Mouse (Mus musculus): ENCODE measurements around the gene Oxsr1. TPM values are rescaled to one million over a fixed set of nuclear protein-coding genes. Genes with fewer than 3 reads are reported as not detected.
"Not testable (repeated sequence)": the region's sequence is repeated elsewhere in the genome, so short reads cannot be mapped to it uniquely, and the experiment has no call there.

Gene Oxsr1
- total RNA-seq, 2 experiments from 2014 or later = 24.8 to 31.6 TPM

DNA sequence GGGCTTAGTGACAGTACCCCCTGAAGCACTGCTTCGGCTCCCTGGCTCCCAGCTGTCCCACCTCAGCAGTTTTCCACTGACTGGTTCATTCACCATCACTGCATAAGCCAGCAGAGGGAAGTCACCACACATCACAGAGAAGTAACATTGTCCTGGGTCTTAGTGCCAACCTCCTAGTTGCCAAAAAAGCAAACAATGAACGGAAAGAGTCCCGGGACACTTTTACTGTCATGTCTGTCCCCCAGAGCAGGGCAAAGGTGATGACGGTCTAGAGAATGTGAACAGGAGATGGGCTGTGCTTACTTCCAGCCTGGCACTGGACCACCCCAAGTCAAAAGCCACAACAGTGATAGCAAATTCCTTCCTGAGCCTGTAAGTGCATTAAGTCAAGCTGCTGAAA is 83.4 kb downstream of the Oxsr1 start:
- no peak for DNase-seq (ENCODE audit: extremely low spot score in 1 of 2, low spot score in 1 of 2)

DNA sequence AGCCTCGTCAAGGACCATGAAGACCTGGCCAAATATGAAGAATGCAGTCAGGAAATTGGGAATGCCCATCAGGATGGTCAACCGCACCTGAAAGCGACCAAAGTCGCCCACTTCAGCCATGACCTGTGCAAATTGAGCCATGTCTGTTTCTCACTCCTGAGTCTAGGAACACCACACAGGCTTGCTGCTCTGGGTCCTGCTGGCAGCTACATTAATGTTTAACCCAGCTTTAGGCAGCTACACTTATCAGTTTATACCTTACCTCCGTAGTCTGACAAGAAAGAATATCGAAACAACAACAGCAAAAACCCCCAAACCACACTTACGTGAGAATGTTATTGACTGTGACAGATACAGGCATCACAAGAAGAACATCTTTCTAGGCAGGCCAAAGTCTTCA is 90.7 kb downstream of the Oxsr1 start:
- no peak for DNase-seq (ENCODE audit: extremely low spot score in 1 of 2, low spot score in 1 of 2)

DNA sequence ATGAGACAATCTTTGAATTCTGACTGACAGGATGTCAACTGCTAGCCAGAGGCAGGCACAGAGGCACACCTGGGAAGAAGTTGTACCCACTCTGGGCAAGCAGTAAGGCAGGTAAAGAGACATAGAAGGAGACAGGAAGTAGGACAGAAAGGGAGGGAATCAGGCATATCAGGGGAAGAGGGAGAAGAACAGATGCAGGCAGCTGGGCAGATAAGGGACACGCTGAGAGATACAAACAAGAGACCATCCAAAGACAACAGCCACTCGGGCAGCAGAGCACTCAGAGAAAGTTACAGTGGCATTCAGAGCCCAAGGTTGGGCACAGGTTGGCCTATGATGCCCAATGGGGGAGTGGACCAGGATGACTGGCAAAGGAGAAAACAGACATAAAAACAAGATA is 91.4 kb downstream of the Oxsr1 start:
- no peak for DNase-seq (ENCODE audit: extremely low spot score in 1 of 2, low spot score in 1 of 2)

- DNase-seq (ENCODE audit: extremely low spot score in 1 of 2, low spot score in 1 of 2) = no peak
Measured at GRCm38 (mm10) chr9:119220249-119220648, 102.0 kb downstream of the Oxsr1 start.

DNA sequence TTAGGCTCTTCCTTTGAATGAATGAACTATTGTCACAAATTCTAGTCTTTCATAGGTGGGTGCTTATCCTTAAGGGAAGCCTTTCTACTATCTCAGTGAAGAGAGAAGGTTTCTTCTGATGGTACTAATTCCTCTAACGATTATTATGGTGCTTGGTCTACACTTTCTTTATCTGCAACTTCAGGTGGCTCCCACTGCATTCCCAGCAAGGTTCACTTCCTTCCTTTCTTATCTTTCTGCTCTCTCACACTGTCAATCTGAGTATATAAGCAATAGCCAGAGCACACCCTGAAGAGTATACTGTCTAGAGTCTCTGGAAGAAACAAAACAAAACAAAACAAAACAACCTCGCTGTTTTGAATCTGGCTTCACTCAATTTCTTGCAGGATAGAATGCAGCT is 102.6 kb downstream of the Oxsr1 start:
- DNase-seq (ENCODE audit: extremely low spot score in 1 of 2, low spot score in 1 of 2) = no peak

- not testable (repeated sequence) for DNase-seq (ENCODE audit: extremely low spot score in 1 of 2, low spot score in 1 of 2)
Measured at GRCm38 (mm10) chr9:119215341-119215740, 106.9 kb downstream of the Oxsr1 start.

DNA sequence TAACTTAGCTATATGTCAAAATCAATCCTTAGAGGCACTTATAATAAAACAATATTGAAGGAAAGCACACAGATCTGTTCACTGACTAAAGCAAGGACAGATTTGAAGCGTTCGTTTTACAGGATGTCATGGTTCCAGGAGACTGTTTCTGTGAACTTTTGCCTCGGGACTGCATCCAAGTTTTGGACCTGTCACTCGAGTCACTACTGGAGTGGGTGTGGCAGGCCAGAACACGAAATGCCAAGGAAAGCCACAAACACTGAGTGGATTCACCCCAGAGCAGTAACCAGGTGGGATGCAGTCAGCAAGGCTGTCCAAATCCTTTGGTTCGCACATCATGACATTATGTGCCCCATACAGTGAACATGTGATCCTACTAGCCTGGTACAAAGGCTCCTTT is 107.6 kb downstream of the Oxsr1 start:
- DNase-seq (ENCODE audit: extremely low spot score in 1 of 2, low spot score in 1 of 2) = no peak

GRCm38 (mm10) chr9:119212996-119213395 is 109.2 kb downstream of the Oxsr1 start:
- DNase-seq (ENCODE audit: extremely low spot score in 1 of 2, low spot score in 1 of 2) = no peak

- no peak for DNase-seq (ENCODE audit: extremely low spot score in 1 of 2, low spot score in 1 of 2)
Measured at GRCm38 (mm10) chr9:119208998-119209397, 113.2 kb downstream of the Oxsr1 start, which contains the start of gene Slc22a13. Gene Slc22a13 (minus strand): TSS chr9:119209098.

DNA sequence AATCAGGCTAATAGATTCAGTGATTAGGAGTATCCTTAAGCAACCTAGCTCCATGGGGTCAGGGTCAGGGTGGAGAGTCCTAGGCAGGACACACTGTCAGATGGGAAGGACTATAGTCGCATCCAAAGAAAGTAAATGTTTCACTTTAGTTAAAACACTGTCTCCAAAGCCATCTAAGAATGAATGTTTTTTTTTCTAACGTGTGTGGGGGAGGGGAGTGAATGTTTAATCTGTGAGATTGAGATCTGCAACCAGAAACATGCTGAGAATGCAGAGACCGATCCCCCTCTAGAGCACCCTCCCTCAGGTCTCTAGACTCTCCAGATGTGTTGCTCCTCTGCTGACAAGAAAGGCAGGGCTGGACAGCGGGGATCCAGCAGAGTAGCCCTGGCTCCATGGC is 115.1 kb downstream of the Oxsr1 start:
- DNase-seq (ENCODE audit: extremely low spot score in 1 of 2, low spot score in 1 of 2) = no peak

GRCm38 (mm10) chr9:119206666-119207065 is 115.6 kb downstream of the Oxsr1 start:
- no peak for DNase-seq (ENCODE audit: extremely low spot score in 1 of 2, low spot score in 1 of 2)

GRCm38 (mm10) chr9:119205756-119206155 is 116.5 kb downstream of the Oxsr1 start:
- no peak for DNase-seq (ENCODE audit: extremely low spot score in 1 of 2, low spot score in 1 of 2)

DNA sequence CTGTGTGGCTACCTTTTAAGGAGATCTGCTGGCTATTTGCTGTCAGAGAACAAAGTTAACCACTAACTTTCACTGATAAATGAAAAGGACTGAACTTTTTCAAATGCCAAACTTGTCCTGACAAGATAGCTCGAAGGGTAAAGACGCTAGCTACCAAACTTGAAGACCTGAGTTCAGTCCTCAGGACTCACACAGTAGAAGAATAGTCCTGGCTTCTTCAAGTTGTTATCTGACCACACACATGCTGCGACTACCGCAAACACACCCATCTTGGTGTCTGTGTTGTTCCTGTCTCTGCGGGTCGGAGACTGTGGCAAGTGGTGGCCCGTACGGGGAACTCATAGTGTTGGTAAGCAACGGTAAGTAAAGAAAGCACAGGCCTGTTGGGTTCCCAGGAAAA is 118.6 kb downstream of the Oxsr1 start:
- DNase-seq (ENCODE audit: extremely low spot score in 1 of 2, low spot score in 1 of 2) = no peak

GRCm38 (mm10) chr9:119201653-119202052 is 120.6 kb downstream of the Oxsr1 start:
- no peak for DNase-seq (ENCODE audit: extremely low spot score in 1 of 2, low spot score in 1 of 2)

- no peak for DNase-seq (ENCODE audit: extremely low spot score in 1 of 2, low spot score in 1 of 2)
Measured at GRCm38 (mm10) chr9:119199151-119199861, 122.9 kb downstream of the Oxsr1 start.

DNA sequence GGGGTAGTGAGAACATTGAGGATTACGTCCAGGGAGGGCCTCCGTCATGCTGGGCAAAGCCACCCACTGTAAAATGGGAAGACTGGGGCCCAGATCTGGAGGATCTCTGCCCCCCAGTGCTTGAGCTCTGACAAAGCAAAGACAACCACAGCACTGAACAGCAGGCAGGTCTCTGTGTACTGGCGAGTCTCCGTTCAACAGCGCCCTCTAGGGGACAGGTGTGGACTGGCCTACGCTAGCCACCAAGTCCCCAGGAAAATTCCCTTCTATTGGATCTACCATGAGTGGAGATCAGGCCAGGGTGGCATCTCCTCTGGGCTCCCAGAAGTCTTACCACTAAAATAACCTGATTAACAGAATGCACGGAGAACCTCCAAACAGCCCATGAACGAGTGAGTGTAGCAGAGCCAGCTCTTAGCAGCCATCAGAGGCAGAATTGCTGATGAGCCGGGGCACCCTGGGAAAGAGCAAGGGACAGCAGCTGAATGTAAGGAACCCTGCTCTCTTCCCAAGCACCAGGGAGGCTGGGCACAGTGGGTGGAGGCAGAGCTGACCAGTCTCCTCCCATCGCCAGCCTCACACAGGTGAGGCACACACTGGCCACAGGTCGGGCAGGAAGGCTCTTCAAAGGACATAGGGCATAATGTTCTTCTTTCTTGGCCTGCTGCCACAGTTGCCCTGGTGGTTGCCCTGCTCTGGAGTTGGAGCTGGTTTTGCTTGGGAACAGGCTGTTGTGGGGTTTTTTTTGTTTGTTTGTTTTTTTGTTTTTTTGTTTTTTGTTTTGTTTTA is 129.8 kb downstream of the Oxsr1 start:
- DNase-seq (ENCODE audit: extremely low spot score in 1 of 2, low spot score in 1 of 2) = peak in 1 of 2 experiments; percentile 48

Other genes starting within 250 kb of the Oxsr1 start
- 10 to 100 TPM in 1 of 2 experiments, 1 to 10 TPM in 1; 7.8 to 11.4 TPM for gene Plcd1, start 228.9 kb downstream of the Oxsr1 start, total RNA-seq (2021)
- 1 to 10 TPM; 2.1 to 2.4 TPM for gene Dlec1, start 219.9 kb downstream of the Oxsr1 start, total RNA-seq (2021)
- 1 to 10 TPM; 1.4 to 1.5 TPM for gene Acaa1b, start 165.3 kb downstream of the Oxsr1 start, total RNA-seq (2021)
- gene Gm47289, start 163.3 kb downstream of the Oxsr1 start, total RNA-seq (2021) = not detected
- gene Slc22a13, start 113.3 kb downstream of the Oxsr1 start, total RNA-seq (2021) = not detected
- 10 to 100 TPM; 71.8 to 72.9 TPM for gene Acaa1a, start 17.2 kb upstream of the Oxsr1 start, total RNA-seq (2021)
- 1 to 10 TPM; 6.3 to 7.4 TPM for gene Myd88, start 19.0 kb upstream of the Oxsr1 start, total RNA-seq (2021)
- gene Xylb, start 35.0 kb upstream of the Oxsr1 start, total RNA-seq (2021) = 1 to 10 TPM; 3.3 to 5.0 TPM
- gene Slc22a14, start 43.1 kb upstream of the Oxsr1 start, total RNA-seq (2021) = not detected
- 10 to 100 TPM; 10.5 to 12.2 TPM for gene Acvr2b, start 79.7 kb upstream of the Oxsr1 start, total RNA-seq (2021)
- 10 to 100 TPM; 18.9 to 21.0 TPM for gene Exog, start 122.5 kb upstream of the Oxsr1 start, total RNA-seq (2021)

All from layer of hippocampus, postnatal 25 days (tissue).